Mouse (Mus musculus) midbrain, embryonic 14.5 days (tissue): Measurements from ENCODE around the gene Tmem178b. TPM values are rescaled to one million over a fixed set of nuclear protein-coding genes. Genes with fewer than 3 reads are reported as not detected.
A peak's percentile ranks its signal among the peaks of the same experiment; 100 is the strongest.

ENCODE experiments used
- ATAC-seq: fragments of 200-750 bp; cut with Nextera tagmentation; 2 replicates; pipeline ENCODE4 v1.8.0; 2017; ENCODE audit warnings: moderate number of reproducible peaks, moderate library complexity; ENCODE audit not compliant: low FRiP score, low TSS enrichment
- DNase-seq: peaks from one replicate; pipeline ENCODE4 v3.0.0-alpha.2; 2015
- H3K27ac ChIP-seq: fragments of 300-500 bp; sonication (generic); replicated peaks from 2 replicates; pipeline ENCODE4 v1.5.1; 2014; ENCODE audit warnings: mild to moderate bottlenecking, low read depth, low read length, moderate library complexity
- H3K27me3 ChIP-seq: fragments of 300-500 bp; sonication (generic); 2 replicates; pipeline ENCODE4 v1.6.1; 2014; ENCODE audit warnings: low read length, control low read depth, mixed read lengths; ENCODE audit not compliant: control insufficient read depth, insufficient read depth
- H3K36me3 ChIP-seq: fragments of 300-500 bp; sonication (generic); 2 replicates; pipeline ENCODE4 v1.6.1; 2014; ENCODE audit warnings: low read length, control low read depth; ENCODE audit not compliant: control insufficient read depth, insufficient read depth
- H3K4me1 ChIP-seq: fragments of 300-500 bp; sonication (generic); 2 replicates; pipeline ENCODE4 v1.6.1; 2014; ENCODE audit warnings: mild to moderate bottlenecking, antibody characterized with exemption, low read length, control low read depth; ENCODE audit not compliant: control insufficient read depth, insufficient read depth
- H3K4me2 ChIP-seq: fragments of 300-500 bp; sonication (generic); 2 replicates; pipeline ENCODE4 v1.6.1; 2014; ENCODE audit warnings: mild to moderate bottlenecking, low read length, moderate library complexity
- H3K4me3 ChIP-seq: fragments of 300-500 bp; sonication (generic); replicated peaks from 2 replicates; pipeline ENCODE4 v1.5.1; 2014; ENCODE audit warnings: low read depth, low read length
- H3K9ac ChIP-seq: fragments of 300-500 bp; sonication (generic); replicated peaks from 2 replicates; pipeline ENCODE4 v1.6.1; 2014; ENCODE audit warnings: mild to moderate bottlenecking, low read length, moderate library complexity
- H3K9me3 ChIP-seq: fragments of 300-500 bp; sonication (generic); 2 replicates; pipeline ENCODE4 v1.6.1; 2016; ENCODE audit warnings: low read length, control low read depth, mixed read lengths; ENCODE audit not compliant: control insufficient read depth
- WGBS: fragments of 180-500 bp; shearing (Covaris S2); extraction: QIAGEN DNeasy Blood & Tissue Kit; methylation state at CpG from one replicate; pipeline ENCODE4 v1.1.7; 2014; 5-methylcytosine and 5-hydroxymethylcytosine counted together
- polyA plus RNA-seq: library from polyadenylated mRNA; unstranded; fragments of >200 nt; fragmentation: Nextera tagmentation; extraction: Ambion mirVana; gene quantifications from 2 replicates; pipeline ENCODE4 v1.2.1, GENCODE M21; 2014

Tmem178b gene
- 44.6 and 46.4 TPM in 2 replicates for polyA plus RNA-seq

GRCm38 (mm10) chr6:39872901-39873591 is at the start of gene Tmem178b:
TSS of gene Tmem178b (plus strand) at chr6:39873271.
- WGBS: under 1% methylated on average over 63 of the region's 63 CpGs
- Histone ChIP-seq H3K27me3 (no peaks in the 10 kb centered on the region), H3K4me3 (peak within 1 kb of the TSS; percentile 82), H3K4me2 (peak within 1 kb of the TSS; percentile 89), H3K27ac (peak within 1 kb of the TSS; percentile 96), H3K4me1 (peaks cover 31% of the 10 kb centered on the region), H3K9ac (peak within 1 kb of the TSS; percentile 86), H3K9me3 (no peaks in the 10 kb centered on the region), H3K36me3 (peaks cover 2% of the 10 kb centered on the region; the same call in 1 of the 2 replicates)
- ATAC-seq (peak; percentile 49), DNase-seq (peak; percentile 77)

- no peak overlapping the region for H3K4me2 ChIP-seq
- ATAC-seq (no peak), DNase-seq (no peak)
- no peaks in the 10 kb centered on the region for H3K36me3 ChIP-seq
- no peaks in the 10 kb centered on the region for H3K9me3 ChIP-seq
- H3K27ac ChIP-seq: no peak overlapping the region
- no peaks in the 10 kb centered on the region for H3K27me3 ChIP-seq
- H3K4me1 ChIP-seq: no peaks in the 10 kb centered on the region
- WGBS: 89% methylated on average over 5 of the region's 5 CpGs
- no peak overlapping the region for H3K4me3 ChIP-seq
- H3K9ac ChIP-seq: no peak overlapping the region
Measured at GRCm38 (mm10) chr6:39828736-39829135, 44.3 kb upstream of the Tmem178b start.

- Histone ChIP-seq H3K4me2 (no peak overlapping the region), H3K9ac (no peak overlapping the region), H3K9me3 (no peaks in the 10 kb centered on the region), H3K27ac (no peak overlapping the region), H3K4me3 (no peak overlapping the region), H3K27me3 (no peaks in the 10 kb centered on the region), H3K36me3 (no peaks in the 10 kb centered on the region), H3K4me1 (no peaks in the 10 kb centered on the region)
- no peak for ATAC-seq
- 83% methylated on average over 14 of the region's 14 CpGs for WGBS
- no peak for DNase-seq
Measured at GRCm38 (mm10) chr6:39843698-39844342, 29.3 kb upstream of the Tmem178b start.

- Histone ChIP-seq H3K36me3 (no peaks in the 10 kb centered on the region), H3K27ac (no peak overlapping the region), H3K9ac (no peak overlapping the region), H3K27me3 (no peaks in the 10 kb centered on the region), H3K4me2 (no peak overlapping the region), H3K4me1 (no peaks in the 10 kb centered on the region), H3K4me3 (no peak overlapping the region), H3K9me3 (no peaks in the 10 kb centered on the region)
- no peak for ATAC-seq
- DNase-seq: no peak
- WGBS: 70% methylated on average over 2 of the region's 2 CpGs
Measured at GRCm38 (mm10) chr6:39847538-39847937, 25.5 kb upstream of the Tmem178b start.

- H3K36me3 ChIP-seq: no peaks in the 10 kb centered on the region
- H3K4me2 ChIP-seq: no peak overlapping the region
- H3K9ac ChIP-seq: no peak overlapping the region
- WGBS: 59% methylated on average over 7 of the region's 7 CpGs
- no peak overlapping the region for H3K4me3 ChIP-seq
- ATAC-seq (no peak), DNase-seq (peak; percentile 12)
- no peaks in the 10 kb centered on the region for H3K27me3 ChIP-seq
- no peaks in the 10 kb centered on the region for H3K4me1 ChIP-seq
- H3K9me3 ChIP-seq: no peaks in the 10 kb centered on the region
- no peak overlapping the region for H3K27ac ChIP-seq
Measured at GRCm38 (mm10) chr6:39848766-39849165, 24.3 kb upstream of the Tmem178b start.

- no peak for ATAC-seq
Measured at GRCm38 (mm10) chr6:39849667-39850066, 23.4 kb upstream of the Tmem178b start.

GRCm38 (mm10) chr6:39870271-39871135 is 2.6 kb upstream of the Tmem178b start:
- no peaks in the 10 kb centered on the region for H3K27me3 ChIP-seq
- peak overlapping the region; percentile 89 for H3K4me2 ChIP-seq
- peak overlapping the region; percentile 86 for H3K9ac ChIP-seq
- H3K36me3 ChIP-seq: no peaks in the 10 kb centered on the region
- peak; percentile 95 for DNase-seq
- H3K27ac ChIP-seq: peak overlapping the region; percentile 96
- H3K4me1 ChIP-seq: peaks cover 19% of the 10 kb centered on the region
- H3K4me3 ChIP-seq: peak overlapping the region; percentile 82
- ATAC-seq: peak; percentile 38
- no peaks in the 10 kb centered on the region for H3K9me3 ChIP-seq
- WGBS: 2% methylated on average over 28 of the region's 28 CpGs

More at GRCm38 (mm10) chr6:39849667-39850066, 23.4 kb upstream of the Tmem178b start:
- Histone ChIP-seq H3K4me2 (no peak overlapping the region), H3K4me3 (no peak overlapping the region), H3K27ac (no peak overlapping the region), H3K9me3 (no peaks in the 10 kb centered on the region), H3K4me1 (no peaks in the 10 kb centered on the region), H3K9ac (no peak overlapping the region), H3K36me3 (no peaks in the 10 kb centered on the region), H3K27me3 (no peaks in the 10 kb centered on the region)
- DNase-seq: no peak
- WGBS: 95% methylated on average over 4 of the region's 4 CpGs

GRCm38 (mm10) chr6:39871381-39872305 is 1.4 kb upstream of the Tmem178b start:
- peak; percentile 93 for DNase-seq
- Histone ChIP-seq H3K4me3 (peak overlapping the region; percentile 82), H3K36me3 (no peaks in the 10 kb centered on the region), H3K9me3 (no peaks in the 10 kb centered on the region), H3K4me2 (peak overlapping the region; percentile 89), H3K9ac (peak overlapping the region; percentile 86), H3K4me1 (peaks cover 26% of the 10 kb centered on the region), H3K27me3 (no peaks in the 10 kb centered on the region), H3K27ac (peak overlapping the region; percentile 96)
- ATAC-seq: peak; percentile 74
- under 1% methylated on average over 71 of the region's 71 CpGs for WGBS
